Mouse (Mus musculus): ENCODE data around the gene Rims4.

DNA sequence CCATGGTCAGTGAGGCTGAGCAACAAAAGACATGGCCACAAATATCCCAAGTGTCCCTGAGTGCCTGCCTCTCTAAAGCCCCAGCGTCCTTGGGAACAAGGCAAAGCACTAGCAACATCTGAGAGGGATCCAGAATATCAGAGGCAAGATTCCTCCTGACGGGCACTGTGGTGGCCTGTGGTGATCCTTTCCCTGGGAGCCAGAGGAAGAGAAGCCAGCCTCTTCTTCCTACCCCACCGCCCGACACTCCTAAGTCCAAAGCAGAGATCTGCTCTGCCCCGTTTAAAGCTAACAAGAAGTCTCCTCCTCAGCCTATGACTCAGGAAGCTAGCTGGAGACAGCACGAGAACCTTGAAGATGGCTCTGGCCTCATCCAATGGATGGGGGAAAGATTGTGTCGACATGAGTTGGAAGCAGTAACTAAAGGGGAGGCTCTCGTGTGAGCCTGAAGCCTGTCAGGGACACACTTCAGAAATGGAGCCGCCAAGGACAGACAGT, 3.1 kb downstream of the Rims4 start:
- TF ChIP-seq CTCF (IDR thresholded peaks at IDR 0.05) (no peak), POLR2A (IDR thresholded peaks at IDR 0.05; ENCODE audit: insufficient read depth, low read depth, low read length) (no peak), EP300 (IDR thresholded peaks at IDR 0.05; ENCODE audit: insufficient read depth, low read depth, low read length) (no peak)
